Mouse (Mus musculus) neural tube, embryonic 14.5 days (tissue): ENCODE measurements around the gene Slc9a2. TPM values are rescaled to one million over a fixed set of nuclear protein-coding genes. Genes with fewer than 3 reads are reported as not detected.
"Not testable (repeated sequence)": the region's sequence is repeated elsewhere in the genome, so short reads cannot be mapped to it uniquely, and the experiment has no call there.

Experiments used
- ATAC-seq: fragments of 200-750 bp; cut with Nextera tagmentation; 2 replicates; pipeline ENCODE4 v1.8.0; 2017; ENCODE audit warnings: low read depth, mild to moderate bottlenecking, moderate TSS enrichment, moderate library complexity
- H3K27ac ChIP-seq: fragments of 300-500 bp; sonication (generic); 2 replicates; pipeline ENCODE4 v1.5.1; 2014; ENCODE audit warnings: low read depth, mild to moderate bottlenecking, control low read depth, low read length, moderate library complexity, mixed read lengths
- H3K27me3 ChIP-seq: fragments of 300-500 bp; sonication (generic); 2 replicates; pipeline ENCODE4 v1.6.1; 2014; ENCODE audit warnings: low read length; ENCODE audit not compliant: control insufficient read depth, insufficient read depth
- H3K36me3 ChIP-seq: fragments of 300-500 bp; sonication (generic); 2 replicates; pipeline ENCODE4 v1.6.1; 2014; ENCODE audit warnings: low read length, mixed read lengths; ENCODE audit not compliant: control insufficient read depth, insufficient read depth
- H3K4me1 ChIP-seq: fragments of 300-500 bp; sonication (generic); 2 replicates; pipeline ENCODE4 v1.6.1; 2014; ENCODE audit warnings: low read length; ENCODE audit not compliant: control insufficient read depth, insufficient read depth
- H3K4me2 ChIP-seq: fragments of 300-500 bp; sonication (generic); 2 replicates; pipeline ENCODE4 v1.6.1; 2014; ENCODE audit warnings: mild to moderate bottlenecking, low read depth, low read length, control low read depth
- H3K4me3 ChIP-seq: fragments of 300-500 bp; sonication (generic); 2 replicates; pipeline ENCODE4 v1.5.1; 2014; ENCODE audit warnings: low read depth, low read length, control low read depth, mixed read lengths
- H3K9ac ChIP-seq: fragments of 300-500 bp; sonication (generic); replicated peaks from 2 replicates; pipeline ENCODE4 v1.6.1; 2014; ENCODE audit warnings: low read depth, mild to moderate bottlenecking, control low read depth, low read length, mixed read lengths
- H3K9me3 ChIP-seq: fragments of 300-500 bp; sonication (generic); 2 replicates; pipeline ENCODE4 v1.6.1; 2016; ENCODE audit warnings: low read length; ENCODE audit not compliant: control insufficient read depth
- WGBS: fragments of 180-500 bp; shearing (Covaris S2); extraction: QIAGEN DNeasy Blood & Tissue Kit; methylation state at CpG from one replicate; pipeline ENCODE4 v1.1.7; 2014; 5-methylcytosine and 5-hydroxymethylcytosine counted together
- polyA plus RNA-seq: library from polyadenylated mRNA; unstranded; fragments of >200 nt; fragmentation: Nextera tagmentation; extraction: Ambion mirVana; gene quantifications from 2 replicates; pipeline ENCODE4 v1.2.1, GENCODE M21; 2014

Slc9a2 gene
- polyA plus RNA-seq, 1 experiment from 2014 or later = 0.16 TPM

DNA sequence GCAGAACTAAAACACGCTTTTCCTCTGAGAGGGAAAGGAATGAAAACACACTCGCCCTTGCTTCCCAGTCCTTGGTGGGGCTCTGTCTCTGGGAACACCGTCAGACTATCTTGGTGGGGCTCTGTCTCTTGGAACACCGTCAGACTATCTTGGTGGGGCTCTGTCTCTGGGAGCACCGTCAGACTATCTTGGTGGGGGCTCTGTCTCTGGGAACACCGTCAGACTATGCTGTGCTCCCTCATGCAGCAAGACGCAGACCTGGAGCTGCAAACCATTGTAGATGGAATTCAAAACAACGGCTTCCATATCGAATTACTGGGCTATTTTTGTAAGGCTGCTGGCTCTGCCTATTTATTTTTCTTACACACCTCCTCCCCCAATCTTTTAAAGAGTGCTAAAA is 20.9 kb upstream of the Slc9a2 start:
- Histone ChIP-seq H3K9ac (no peak overlapping the region), H3K4me3 (no peak overlapping the region), H3K4me2 (no peak overlapping the region), H3K27ac (no peak overlapping the region), H3K27me3 (no peaks in the 10 kb centered on the region), H3K4me1 (no peaks in the 10 kb centered on the region), H3K9me3 (no peaks in the 10 kb centered on the region), H3K36me3 (no peaks in the 10 kb centered on the region)
- 78% methylated on average over 9 of the region's 9 CpGs for WGBS
- no peak for ATAC-seq

DNA sequence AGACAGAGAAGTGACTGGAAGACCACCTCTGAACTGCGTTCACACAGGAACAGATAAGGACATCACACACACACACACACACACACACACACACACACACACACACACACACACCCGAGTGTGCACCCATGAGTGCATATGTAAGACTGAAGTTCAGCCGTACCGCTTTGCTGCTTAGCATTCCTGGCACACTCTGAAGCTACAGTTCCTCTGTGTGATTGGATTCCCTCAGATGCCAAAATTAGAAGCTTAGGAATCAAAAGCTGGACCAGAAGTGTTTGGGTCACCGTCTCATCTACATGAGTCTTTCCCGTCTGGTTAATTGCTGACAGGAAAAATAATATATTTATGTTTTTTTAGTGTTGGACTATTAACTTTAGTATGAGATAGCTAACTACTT is 19.5 kb upstream of the Slc9a2 start:
- Histone ChIP-seq H3K36me3 (no peaks in the 10 kb centered on the region), H3K4me3 (no peak overlapping the region), H3K4me1 (no peaks in the 10 kb centered on the region), H3K27ac (no peak overlapping the region), H3K27me3 (no peaks in the 10 kb centered on the region), H3K9me3 (no peaks in the 10 kb centered on the region), H3K4me2 (no peak overlapping the region), H3K9ac (no peak overlapping the region)
- 90% methylated on average over 6 of the region's 6 CpGs for WGBS
- no peak for ATAC-seq

DNA sequence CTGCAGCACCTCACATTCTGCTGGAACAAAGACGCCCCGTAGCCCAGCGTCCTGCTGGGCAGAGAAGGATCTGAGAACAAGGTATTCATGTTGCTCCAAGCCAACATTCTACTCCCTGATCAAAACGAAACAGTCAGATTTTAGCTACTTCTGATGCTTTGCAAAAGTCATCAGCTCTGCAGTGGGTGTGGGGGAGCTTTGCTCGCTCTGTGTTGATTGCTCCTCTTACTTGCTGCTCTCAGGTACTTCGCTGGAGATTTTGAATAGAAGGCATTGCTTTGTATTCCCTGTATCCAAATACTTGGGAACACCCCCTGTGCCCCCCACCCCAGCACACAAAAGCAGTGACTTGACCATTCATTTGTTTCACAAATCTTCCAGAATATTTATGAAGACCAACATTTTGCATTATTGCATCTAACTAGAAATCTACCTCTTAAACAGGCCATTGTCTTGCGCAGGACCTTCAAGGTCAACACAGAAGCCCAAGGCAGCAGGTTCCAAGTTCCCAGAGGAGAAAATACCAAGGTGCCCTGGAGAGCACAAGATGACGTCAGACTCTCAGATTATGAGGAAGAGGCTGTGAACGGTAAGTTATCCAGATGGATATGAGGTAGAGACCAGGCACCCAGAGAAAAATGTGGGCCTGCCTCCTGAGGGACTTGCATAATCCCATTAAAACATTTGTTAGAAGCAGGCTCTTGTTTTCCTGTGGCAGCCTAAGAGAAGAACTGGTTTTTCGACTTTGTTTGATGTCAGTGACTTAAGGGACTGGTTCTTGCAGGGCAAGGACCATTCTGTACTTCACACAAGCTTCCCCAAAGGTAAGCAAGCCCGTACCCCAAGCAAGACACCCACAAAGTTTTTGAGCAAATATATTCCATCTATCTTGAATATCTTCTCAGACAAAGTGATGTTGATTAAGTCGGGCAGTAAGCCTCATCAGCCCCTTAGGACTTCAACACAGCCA is 14.7 kb upstream of the Slc9a2 start:
- Histone ChIP-seq H3K27ac (no peak overlapping the region), H3K27me3 (no peaks in the 10 kb centered on the region), H3K4me1 (no peaks in the 10 kb centered on the region), H3K9ac (no peak overlapping the region), H3K9me3 (no peaks in the 10 kb centered on the region), H3K4me2 (no peak overlapping the region), H3K4me3 (no peak overlapping the region), H3K36me3 (no peaks in the 10 kb centered on the region)
- 63% methylated on average over 12 of the region's 12 CpGs for WGBS
- ATAC-seq = no peak

DNA sequence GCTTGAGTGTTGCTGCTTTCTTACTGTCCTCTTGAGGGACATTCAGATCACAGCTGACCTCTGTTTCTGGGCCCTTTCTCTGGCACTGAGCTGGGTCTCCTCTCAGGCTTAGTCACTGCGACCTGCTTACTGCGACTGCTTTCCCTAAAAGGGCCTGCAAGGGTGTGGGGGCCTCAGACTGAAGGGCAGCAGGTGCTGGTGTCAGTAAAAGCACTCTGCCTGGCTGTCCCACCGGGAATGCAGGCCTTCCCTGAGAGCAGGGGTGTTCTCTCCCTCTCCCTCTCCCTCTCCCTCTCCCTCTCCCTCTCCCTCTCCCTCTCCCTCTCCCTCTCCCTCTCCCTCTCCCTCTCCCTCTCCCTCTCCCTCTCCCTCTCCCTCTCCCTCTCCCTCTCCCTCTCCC is 12.9 kb upstream of the Slc9a2 start:
- not testable (repeated sequence) for H3K4me3 ChIP-seq, ATAC-seq, H3K27ac ChIP-seq, H3K4me1 ChIP-seq, H3K27me3 ChIP-seq, H3K9me3 ChIP-seq, H3K36me3 ChIP-seq, H3K9ac ChIP-seq, H3K4me2 ChIP-seq
- WGBS = 22% methylated on average over 3 of the region's 3 CpGs

DNA sequence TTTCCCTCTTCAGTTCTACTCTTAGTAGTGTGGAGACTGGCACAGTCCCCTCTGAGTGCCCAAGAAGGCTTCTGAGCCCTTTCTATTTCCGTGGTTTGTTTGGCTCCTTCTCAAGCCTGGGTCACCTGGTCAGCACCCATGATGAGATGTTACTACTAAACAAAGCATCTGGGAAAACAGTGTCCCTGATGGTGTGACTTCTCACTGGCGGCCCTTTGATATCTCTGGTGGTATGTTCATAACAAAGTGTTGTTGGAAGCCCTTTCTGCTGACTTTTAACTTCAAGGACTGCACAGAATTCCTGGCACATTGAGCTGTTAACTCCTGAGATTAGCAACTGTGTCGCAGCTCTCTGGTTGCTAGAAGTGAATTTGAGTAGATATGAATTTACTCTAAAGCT is 10.3 kb upstream of the Slc9a2 start:
- H3K4me2 ChIP-seq = no peak overlapping the region

DNA sequence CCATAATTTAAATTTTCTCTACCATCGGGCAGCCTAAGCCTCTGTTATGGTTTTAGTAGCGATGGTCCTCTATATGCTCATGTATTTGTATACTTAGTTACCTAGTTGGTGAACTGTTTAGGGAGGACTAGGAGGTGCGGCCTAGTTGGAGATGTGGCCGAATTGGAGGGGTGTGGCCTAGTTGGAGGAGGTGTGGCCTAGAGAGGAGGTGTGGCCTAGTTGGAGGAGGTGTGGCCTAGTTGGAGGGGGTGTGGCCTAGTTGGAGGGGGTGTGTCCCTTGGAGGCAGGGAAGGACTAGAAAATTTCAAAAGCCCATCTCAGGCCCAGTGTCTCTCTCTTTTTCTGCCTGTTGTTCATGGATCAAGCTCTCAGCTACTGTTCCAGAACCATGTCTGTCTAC is 8.9 kb upstream of the Slc9a2 start:
- no peak overlapping the region for H3K4me2 ChIP-seq
- WGBS = 96% methylated on average over 4 of the region's 4 CpGs
- no peak for ATAC-seq

More for the DNA sequence above, 10.3 kb upstream of the Slc9a2 start:
- Histone ChIP-seq H3K4me3 (no peak overlapping the region), H3K9ac (no peak overlapping the region), H3K9me3 (no peaks in the 10 kb centered on the region), H3K27ac (no peak overlapping the region), H3K4me1 (no peaks in the 10 kb centered on the region), H3K27me3 (no peaks in the 10 kb centered on the region), H3K36me3 (no peaks in the 10 kb centered on the region)
- no peak for ATAC-seq
- 92% methylated on average over 3 of the region's 3 CpGs for WGBS

DNA sequence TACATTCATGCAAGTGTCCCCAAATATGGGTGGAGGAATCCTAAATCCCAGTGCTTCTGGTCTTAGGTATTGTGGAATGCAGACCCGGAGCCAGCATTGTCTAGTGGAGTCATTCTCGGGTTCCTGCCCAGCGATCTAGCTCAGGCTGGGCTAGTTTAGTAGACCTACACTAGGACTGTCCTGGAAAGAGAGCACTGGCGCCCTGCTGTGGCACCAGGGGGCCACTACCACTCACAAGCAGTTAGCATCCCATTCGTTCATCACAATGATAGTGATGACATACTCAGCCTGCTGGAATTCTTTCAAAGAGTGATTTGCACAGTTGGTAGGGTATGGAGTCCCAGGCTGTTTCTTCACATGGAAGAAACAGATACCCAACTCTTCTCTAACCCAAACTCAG is 3.1 kb upstream of the Slc9a2 start:
- H3K4me3 ChIP-seq = no peak overlapping the region
- ATAC-seq = no peak
- H3K9ac ChIP-seq = no peak overlapping the region
- WGBS = 52% methylated on average over 5 of the region's 5 CpGs
- H3K4me1 ChIP-seq = peaks cover 4% of the 10 kb centered on the region; the same call in 1 of the 2 replicates
- H3K4me2 ChIP-seq = no peak overlapping the region
- peaks cover 19% of the 10 kb centered on the region for H3K27me3 ChIP-seq
- H3K36me3 ChIP-seq = no peaks in the 10 kb centered on the region
- no peak overlapping the region for H3K27ac ChIP-seq
- no peaks in the 10 kb centered on the region for H3K9me3 ChIP-seq

More for the DNA sequence above, 8.9 kb upstream of the Slc9a2 start:
- no peak overlapping the region for H3K4me3 ChIP-seq
- no peaks in the 10 kb centered on the region for H3K27me3 ChIP-seq
- no peak overlapping the region for H3K9ac ChIP-seq
- no peaks in the 10 kb centered on the region for H3K9me3 ChIP-seq
- H3K4me1 ChIP-seq = no peaks in the 10 kb centered on the region
- H3K27ac ChIP-seq = no peak overlapping the region
- no peaks in the 10 kb centered on the region for H3K36me3 ChIP-seq

DNA sequence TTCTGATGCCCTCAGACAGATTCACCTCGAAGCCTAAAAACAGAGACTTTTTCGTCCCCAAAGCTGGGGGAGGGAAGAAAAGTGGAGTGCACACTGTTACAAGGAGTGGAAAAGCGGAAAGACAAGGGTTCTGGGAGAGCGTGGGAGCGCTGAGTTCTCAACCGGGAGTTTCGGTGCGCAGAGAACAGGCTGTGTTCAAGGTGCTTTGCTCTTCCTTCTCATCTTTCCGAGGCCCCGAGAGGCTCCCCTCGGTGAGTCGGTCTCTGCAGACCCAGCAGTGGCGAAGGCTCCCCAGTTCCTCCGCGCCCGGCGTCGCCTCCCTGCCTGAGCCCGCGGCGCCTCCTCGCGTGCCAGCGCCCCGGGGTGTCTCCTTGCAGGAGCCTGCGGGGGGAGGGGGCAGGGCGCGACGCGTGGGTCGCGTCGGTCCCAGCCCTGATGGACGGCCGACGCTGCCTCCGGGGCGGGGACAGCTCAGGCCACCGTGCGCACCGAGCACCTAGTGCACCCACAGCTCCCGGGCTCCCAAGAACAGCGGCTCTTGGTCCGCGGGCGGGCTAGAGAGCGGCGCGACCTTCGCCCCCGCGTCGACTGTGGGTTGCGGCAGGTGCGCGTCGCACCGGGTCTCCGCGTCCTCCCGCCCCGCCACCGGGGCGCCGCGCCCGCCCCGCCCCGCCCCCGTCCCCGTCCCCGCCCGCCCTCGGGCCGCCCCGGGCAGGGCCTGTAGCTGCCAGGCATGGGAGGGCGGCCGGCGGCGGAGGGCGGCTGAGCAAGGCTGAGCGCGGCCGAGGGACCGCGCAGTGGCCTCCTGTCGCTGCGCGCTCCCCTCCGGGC is 709 bp downstream of the Slc9a2 start:
- Histone ChIP-seq H3K4me1 (peaks cover 4% of the 10 kb centered on the region; the same call in 1 of the 2 replicates), H3K9ac (peak overlapping the region; percentile 33), H3K9me3 (no peaks in the 10 kb centered on the region), H3K4me2 (peak overlapping the region; percentile 99), H3K4me3 (peak overlapping the region; percentile 58), H3K27me3 (peaks cover 26% of the 10 kb centered on the region), H3K27ac (no peak overlapping the region), H3K36me3 (no peaks in the 10 kb centered on the region)
- peak; percentile 73 for ATAC-seq
- 1% methylated on average over 64 of the region's 90 CpGs for WGBS
